Mouse (Mus musculus) heart, embryonic 16.5 days (tissue): ENCODE results near the gene Alkbh6. TPM values are rescaled to one million over a fixed set of nuclear protein-coding genes. Genes with fewer than 3 reads are reported as not detected.

Experiments used
- ATAC-seq: fragments of 200-750 bp; cut with Nextera tagmentation; replicated peaks from 2 replicates; pipeline ENCODE4 v1.8.0; 2017; ENCODE audit warnings: moderate number of reproducible peaks; ENCODE audit not compliant: insufficient read depth, low FRiP score; ENCODE audit errors: extremely low read depth
- H3K27ac ChIP-seq: fragments of 300-500 bp; sonication (generic); 2 replicates; pipeline ENCODE4 v1.5.1; 2014; ENCODE audit warnings: mild to moderate bottlenecking, low read length, control low read depth, moderate library complexity
- H3K27me3 ChIP-seq: fragments of 300-500 bp; sonication (generic); 2 replicates; pipeline ENCODE4 v1.6.1; 2014; ENCODE audit warnings: low read length, mixed read lengths; ENCODE audit not compliant: control insufficient read depth, insufficient read depth
- H3K36me3 ChIP-seq: fragments of 300-500 bp; sonication (generic); 2 replicates; pipeline ENCODE4 v1.6.1; 2014; ENCODE audit not compliant: control insufficient read depth, insufficient read depth
- H3K4me1 ChIP-seq: fragments of 300-500 bp; sonication (generic); 2 replicates; pipeline ENCODE4 v1.6.1; 2014; ENCODE audit warnings: low read length, mixed read lengths; ENCODE audit not compliant: control insufficient read depth, insufficient read depth
- H3K4me2 ChIP-seq: fragments of 300-500 bp; sonication (generic); 2 replicates; pipeline ENCODE4 v1.6.1; 2014; ENCODE audit warnings: low read depth, mild to moderate bottlenecking, control low read depth, low read length
- H3K4me3 ChIP-seq: fragments of 300-500 bp; sonication (generic); 2 replicates; pipeline ENCODE4 v1.5.1; 2014; ENCODE audit warnings: mild to moderate bottlenecking, control low read depth, low read length
- H3K9ac ChIP-seq: fragments of 300-500 bp; sonication (generic); 2 replicates; pipeline ENCODE4 v1.6.1; 2014; ENCODE audit warnings: low read length, control low read depth
- H3K9me3 ChIP-seq: fragments of 300-500 bp; sonication (generic); replicated peaks from 2 replicates; pipeline ENCODE4 v1.6.1; 2016; ENCODE audit warnings: low read length; ENCODE audit not compliant: control insufficient read depth
- WGBS: fragments of 180-500 bp; shearing (Covaris S2); extraction: QIAGEN DNeasy Blood & Tissue Kit; methylation state at CpG from one replicate; pipeline ENCODE4 v1.1.7; 2014; 5-methylcytosine and 5-hydroxymethylcytosine counted together
- polyA plus RNA-seq: library from polyadenylated mRNA; unstranded; fragments of >200 nt; fragmentation: Nextera tagmentation; extraction: Ambion mirVana; gene quantifications from 2 replicates; pipeline ENCODE4 v1.2.1, GENCODE M21; 2015

The Alkbh6 gene
- polyA plus RNA-seq, 1 experiment from 2014 or later: 62.0 TPM

DNA sequence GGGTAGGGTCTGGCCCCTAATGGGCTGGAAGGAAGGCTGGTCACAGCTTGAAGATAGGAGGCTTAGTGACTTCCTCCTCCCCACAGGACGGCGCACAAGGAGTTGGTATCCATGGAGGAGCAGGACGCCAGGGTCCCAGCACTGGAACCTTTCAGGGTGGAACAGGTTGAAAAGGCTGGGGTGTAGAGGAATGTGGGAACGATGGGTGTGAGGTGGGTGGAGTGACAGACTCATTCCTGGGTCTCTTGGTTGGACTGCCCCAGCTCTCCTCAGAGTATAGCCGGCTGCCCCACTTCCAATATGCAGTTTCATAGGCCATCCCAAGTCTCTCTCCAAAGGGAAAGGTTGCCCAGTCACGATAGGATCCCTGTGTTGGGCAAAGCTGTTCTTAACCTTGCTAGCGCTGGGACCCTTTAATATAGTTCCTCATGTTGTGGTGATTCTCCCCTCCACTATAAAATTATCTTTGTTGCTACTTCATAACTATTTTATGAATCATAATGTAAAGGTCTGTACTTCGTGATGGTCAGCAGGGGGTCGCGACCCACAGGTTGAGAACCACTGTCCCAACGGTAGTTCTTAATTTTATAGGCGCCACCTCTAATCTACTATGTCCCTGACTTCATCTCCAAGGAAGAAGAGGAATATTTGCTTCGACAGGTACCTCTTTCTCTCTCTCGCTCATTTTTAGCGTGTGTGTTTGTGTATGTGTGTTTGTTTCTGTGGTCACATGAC, 1.0 kb downstream of the Alkbh6 start:
- H3K27ac ChIP-seq: no peak overlapping the region
- WGBS: 60% methylated on average over 15 of the region's 15 CpGs
- no peak for ATAC-seq

DNA sequence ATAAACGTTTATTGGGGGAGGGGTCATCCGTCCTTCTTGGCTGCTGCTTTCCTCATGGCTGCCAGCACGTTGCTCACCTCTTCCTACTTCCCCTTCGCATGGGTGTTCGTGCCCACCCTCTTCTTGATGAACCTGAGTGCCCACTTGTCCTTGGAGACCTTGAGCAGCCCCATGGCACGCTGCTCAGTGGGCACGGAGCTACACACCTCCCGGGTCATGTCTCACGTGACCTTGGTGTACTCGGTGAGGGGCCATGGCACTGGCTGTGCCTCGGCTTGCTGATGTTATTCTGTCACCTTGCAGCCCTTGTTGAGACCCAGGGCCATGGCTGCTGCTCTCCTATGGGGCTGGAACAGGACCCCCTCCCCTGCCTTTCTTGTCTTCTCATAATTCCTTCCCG, 1.6 kb downstream of the Alkbh6 start:
- ATAC-seq: no peak
- WGBS: 89% methylated on average over 12 of the region's 12 CpGs
- Histone ChIP-seq H3K9me3 (no peaks in the 10 kb centered on the region), H3K4me2 (no peak overlapping the region), H3K4me3 (no peak overlapping the region), H3K27ac (no peak overlapping the region), H3K36me3 (0 out of 2 replicates have a peak, but pooled peaks cover 7% of the 10 kb centered on the region), H3K4me1 (peaks cover 16% of the 10 kb centered on the region), H3K27me3 (no peaks in the 10 kb centered on the region), H3K9ac (no peak overlapping the region)

More for the DNA sequence above, 1.0 kb downstream of the Alkbh6 start:
- Histone ChIP-seq H3K9me3 (no peaks in the 10 kb centered on the region), H3K36me3 (0 out of 2 replicates have a peak, but pooled peaks cover 7% of the 10 kb centered on the region), H3K27me3 (no peaks in the 10 kb centered on the region), H3K4me3 (peak overlapping the region; percentile 79), H3K4me2 (peak overlapping the region; percentile 85), H3K9ac (peak overlapping the region; percentile 81), H3K4me1 (peaks cover 15% of the 10 kb centered on the region)

DNA sequence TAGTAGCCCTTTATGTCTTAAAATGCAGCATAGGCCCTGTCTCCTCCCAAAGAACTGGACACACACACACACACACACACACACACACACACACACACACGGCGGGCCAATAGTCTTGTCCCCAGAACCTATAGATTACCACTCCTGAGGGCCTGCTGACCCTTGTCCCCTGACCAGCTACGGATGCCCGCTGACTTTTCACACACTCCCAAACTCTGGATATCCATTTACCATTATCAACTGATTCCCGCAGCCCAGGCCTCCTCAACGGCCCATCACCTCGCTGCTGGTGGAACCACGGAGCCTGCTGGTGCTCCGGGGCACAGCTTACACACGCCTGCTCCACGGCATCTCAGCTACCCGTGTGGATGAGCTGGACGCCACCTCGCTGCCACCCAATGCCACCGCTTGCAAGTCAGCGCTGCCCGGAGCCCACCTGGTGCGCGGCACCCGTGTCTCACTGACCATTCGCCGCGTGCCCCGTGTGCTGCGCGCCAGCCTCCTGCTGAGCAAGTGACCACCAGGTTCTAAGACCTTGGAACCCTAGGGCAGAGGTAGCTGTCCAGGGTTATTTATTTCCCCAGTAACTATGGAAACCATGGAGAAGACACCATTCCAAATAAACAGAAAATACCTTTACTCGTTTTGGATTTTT, 5.3 kb downstream of the Alkbh6 start:
- 53% methylated on average over 27 of the region's 27 CpGs for WGBS
- H3K9me3 ChIP-seq: no peaks in the 10 kb centered on the region
- no peak overlapping the region for H3K4me3 ChIP-seq
- H3K9ac ChIP-seq: no peak overlapping the region
- no peaks in the 10 kb centered on the region for H3K27me3 ChIP-seq
- 0 out of 2 replicates have a peak, but pooled peaks cover 7% of the 10 kb centered on the region for H3K36me3 ChIP-seq
- H3K4me2 ChIP-seq: no peak overlapping the region
- no peak for ATAC-seq
- peaks cover 13% of the 10 kb centered on the region for H3K4me1 ChIP-seq
- no peak overlapping the region for H3K27ac ChIP-seq

DNA sequence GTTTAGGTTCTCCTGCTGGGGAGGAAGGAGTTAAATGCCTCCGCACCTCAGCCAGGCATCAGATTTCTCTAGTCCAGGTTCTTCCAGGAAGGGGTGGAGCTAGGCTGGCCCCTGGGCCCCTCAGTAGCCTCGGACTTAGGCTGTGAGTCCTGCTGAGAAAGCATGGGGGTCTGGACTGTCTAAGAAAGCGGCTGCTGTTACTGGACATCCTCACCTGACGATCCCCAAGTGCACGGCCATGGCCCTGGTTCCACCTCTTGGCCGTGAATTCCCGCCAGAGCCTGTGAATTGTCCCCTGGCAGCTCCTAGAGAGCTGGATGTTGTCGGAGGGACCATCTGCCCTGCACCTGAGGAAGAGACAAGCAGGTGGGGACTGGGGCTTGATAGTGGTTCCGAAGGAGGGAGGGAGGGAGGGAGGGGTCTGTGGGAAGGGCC, 6.2 kb downstream of the Alkbh6 start, which contains the start of gene Syne4:
TSS of gene Syne4 (plus strand) at position 87 of the 435 bp plus-strand sequence.
- H3K9ac ChIP-seq: no peak within 1 kb of the TSS; the same call in 1 of the 2 replicates
- H3K27me3 ChIP-seq: no peaks in the 10 kb centered on the region
- H3K27ac ChIP-seq: no peak within 1 kb of the TSS
- 0 out of 2 replicates have a peak, but pooled peaks cover 7% of the 10 kb centered on the region for H3K36me3 ChIP-seq
- no peak for ATAC-seq
- H3K4me3 ChIP-seq: peak within 1 kb of the TSS; percentile 28
- H3K4me1 ChIP-seq: peaks cover 7% of the 10 kb centered on the region; the same call in 1 of the 2 replicates
- H3K9me3 ChIP-seq: no peaks in the 10 kb centered on the region
- H3K4me2 ChIP-seq: peak within 1 kb of the TSS; percentile 20; the same call in 1 of the 2 replicates
- 2% methylated on average over 9 of the region's 9 CpGs for WGBS

DNA sequence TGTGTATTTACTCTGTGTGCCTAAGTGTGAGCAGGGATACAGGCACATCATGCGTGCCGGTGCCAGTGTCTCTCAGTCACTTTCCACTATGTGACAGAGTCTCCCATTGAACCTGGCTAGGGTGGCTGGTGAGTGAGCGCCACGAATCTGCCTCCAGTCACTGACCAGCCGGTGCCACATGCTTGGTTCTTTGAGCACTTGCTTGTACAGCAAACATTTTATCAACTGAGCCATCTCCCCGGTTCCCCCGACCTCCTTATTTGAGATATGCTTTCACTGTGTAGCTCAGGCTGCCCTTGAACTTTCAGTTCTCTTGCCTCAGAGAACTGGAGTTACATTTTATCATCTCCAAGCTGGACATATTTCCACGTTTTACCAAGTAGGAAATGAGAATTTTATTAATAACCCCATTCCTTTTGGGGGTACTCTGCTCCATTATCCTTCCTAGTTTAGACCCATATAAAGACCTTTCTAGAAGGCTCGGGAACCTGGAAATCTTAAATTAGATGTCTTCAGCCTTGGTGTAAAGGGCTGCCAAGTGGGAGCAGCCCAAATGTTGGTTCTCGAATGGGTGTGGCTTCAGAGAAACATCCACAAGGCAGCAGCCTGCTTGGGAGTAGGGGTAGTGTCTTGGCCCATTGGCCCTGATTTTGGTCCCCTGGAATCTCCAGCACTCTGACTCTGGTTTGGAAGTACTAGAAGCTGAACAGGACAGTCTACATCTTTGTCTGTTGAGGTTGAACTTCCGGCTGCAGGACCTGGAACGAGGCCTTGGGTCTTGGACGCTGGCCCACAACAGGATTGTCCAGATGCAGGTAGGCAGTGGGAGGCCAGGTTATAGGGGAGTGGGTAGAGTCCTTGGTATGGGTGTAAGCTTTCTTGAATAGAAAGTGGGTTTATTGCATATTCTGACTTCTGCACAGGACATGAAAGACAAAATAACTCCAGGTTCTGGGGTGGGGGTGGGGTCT, 7.3 kb downstream of the Alkbh6 start:
- peaks cover 8% of the 10 kb centered on the region; the same call in 1 of the 2 replicates for H3K4me1 ChIP-seq
- no peak overlapping the region for H3K4me2 ChIP-seq
- 66% methylated on average over 13 of the region's 13 CpGs for WGBS
- ATAC-seq: no peak
- no peak overlapping the region for H3K9ac ChIP-seq
- no peaks in the 10 kb centered on the region for H3K27me3 ChIP-seq
- H3K4me3 ChIP-seq: no peak overlapping the region
- H3K27ac ChIP-seq: no peak overlapping the region
- 0 out of 2 replicates have a peak, but pooled peaks cover 7% of the 10 kb centered on the region for H3K36me3 ChIP-seq
- H3K9me3 ChIP-seq: no peaks in the 10 kb centered on the region

DNA sequence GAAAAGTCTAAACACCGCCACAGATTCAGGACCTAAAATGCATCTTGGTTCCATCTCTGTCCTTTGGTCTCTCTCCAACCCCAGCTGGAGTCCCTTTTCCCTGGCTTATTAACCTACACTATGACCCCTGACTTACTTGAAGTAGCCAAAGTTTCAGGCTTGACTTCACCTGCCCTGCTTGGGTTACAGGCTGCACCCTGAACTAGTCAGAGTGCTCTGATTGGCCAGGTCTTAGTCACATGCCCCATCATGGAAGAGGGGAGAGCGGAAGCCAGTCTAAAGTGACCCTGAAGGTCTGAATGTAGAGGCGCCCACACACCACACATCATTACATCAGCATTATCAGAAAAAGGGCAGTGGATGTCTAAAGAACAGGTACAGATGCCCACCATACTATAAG, 9.6 kb downstream of the Alkbh6 start:
- no peak overlapping the region for H3K4me2 ChIP-seq
- no peaks in the 10 kb centered on the region for H3K27me3 ChIP-seq
- H3K36me3 ChIP-seq: no peaks in the 10 kb centered on the region
- no peak overlapping the region for H3K4me3 ChIP-seq
- H3K9me3 ChIP-seq: no peaks in the 10 kb centered on the region
- no peak for ATAC-seq
- peaks cover 20% of the 10 kb centered on the region for H3K4me1 ChIP-seq
- H3K9ac ChIP-seq: no peak overlapping the region
- no peak overlapping the region for H3K27ac ChIP-seq
- WGBS: 85% methylated on average over 3 of the region's 3 CpGs

DNA sequence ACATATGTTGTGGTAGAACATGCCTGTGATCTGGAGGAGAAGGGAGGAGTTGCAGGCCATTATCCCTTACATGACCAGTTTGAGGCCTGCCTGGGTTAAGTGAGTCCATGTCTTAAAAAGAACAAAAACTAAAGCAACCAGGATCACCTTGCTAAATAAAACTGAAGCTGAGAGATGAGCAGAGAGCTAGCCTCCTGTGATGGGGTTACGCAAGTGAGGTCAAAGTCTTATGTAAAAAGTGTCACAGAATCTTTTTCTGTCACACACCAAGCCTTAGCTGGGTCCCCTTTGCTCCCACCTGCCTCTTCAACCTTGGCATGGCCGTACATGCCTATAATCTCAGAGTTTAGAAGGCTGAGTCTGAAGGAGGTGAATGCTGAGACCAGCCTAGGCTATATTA, 12.4 kb downstream of the Alkbh6 start:
- Histone ChIP-seq H3K9me3 (no peaks in the 10 kb centered on the region), H3K27me3 (no peaks in the 10 kb centered on the region), H3K27ac (no peak overlapping the region), H3K4me1 (peaks cover 15% of the 10 kb centered on the region), H3K9ac (no peak overlapping the region; the same call in 1 of the 2 replicates), H3K36me3 (no peaks in the 10 kb centered on the region), H3K4me2 (peak overlapping the region; percentile 92), H3K4me3 (peak overlapping the region; percentile 95; the same call in 1 of the 2 replicates)
- no peak for ATAC-seq
- WGBS: 79% methylated on average over 2 of the region's 2 CpGs

DNA sequence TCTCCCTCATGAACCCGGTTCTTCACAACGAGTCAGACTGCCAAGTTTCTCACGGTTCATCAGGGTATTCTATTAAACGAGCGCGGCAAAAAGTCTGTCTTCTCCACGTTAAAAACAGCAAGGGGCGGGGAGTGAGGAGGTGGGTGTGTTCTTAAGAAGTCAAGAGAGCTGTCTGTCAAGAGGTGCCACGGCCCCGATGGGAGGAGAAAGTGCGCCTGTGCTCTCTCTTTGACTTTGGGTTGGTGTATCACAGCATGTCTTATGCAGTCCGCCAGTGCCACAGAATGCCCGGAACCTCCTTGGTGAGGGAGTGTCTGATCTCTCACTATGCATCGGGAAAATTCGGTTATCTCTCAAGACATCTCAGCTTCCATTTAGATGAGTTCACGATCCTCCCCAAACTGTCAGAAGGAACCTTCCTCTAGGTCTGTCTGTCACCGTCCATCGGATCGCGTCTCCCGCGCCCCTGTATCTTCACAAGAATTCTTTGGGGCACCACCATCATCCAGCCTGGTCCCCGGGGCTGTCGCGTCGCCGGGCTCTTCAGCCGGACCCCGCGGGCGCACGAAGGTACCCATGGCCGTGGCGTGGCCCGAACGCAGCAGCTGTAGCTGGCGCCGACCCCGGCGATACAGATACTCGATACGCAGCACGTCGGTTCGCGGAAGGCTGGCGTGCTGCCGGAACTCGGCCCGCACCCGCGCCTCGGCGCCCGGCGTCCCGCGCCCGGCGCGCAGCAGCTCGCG, 13.2 kb downstream of the Alkbh6 start, which contains the start of gene E130208F15Rik:
TSS of gene E130208F15Rik (plus strand) at position 202 of the 746 bp plus-strand sequence.
- Histone ChIP-seq H3K4me2 (peak within 1 kb of the TSS; percentile 92), H3K9ac (peak within 1 kb of the TSS; percentile 97), H3K4me3 (peak within 1 kb of the TSS; percentile 95), H3K9me3 (no peaks in the 10 kb centered on the region), H3K27ac (peak within 1 kb of the TSS; percentile 96), H3K27me3 (no peaks in the 10 kb centered on the region), H3K4me1 (peaks cover 15% of the 10 kb centered on the region), H3K36me3 (no peaks in the 10 kb centered on the region)
- peak; percentile 67 for ATAC-seq
- WGBS: under 1% methylated on average over 63 of the region's 63 CpGs
